In genomic region chr2:93113929-93114328, GRCm38 (mm10) we compare ENCODE assay signal across 29 mouse cellular contexts.
DNase-seq lines count a peak whose midpoint lies in the region; ATAC-seq and TF ChIP-seq lines count a peak whose summit lies in the region.
"Had no signal": no experiment of that assay in that cellular context is flagged by ENCODE, and none has a peak within 500 bp of the region (broad histone marks: within the 10 kb centered on the region; RNA-seq: fewer than 3 reads in every experiment).

No protein-coding gene starts in this region.

- no peak for TF ChIP-seq CTCF in midbrain, postnatal 0 days (IDR thresholded peaks at IDR 0.05)

- ATAC-seq in hindbrain, embryonic 12.5 days (ENCODE audit: low FRiP score), result no peak
- ATAC-seq in midbrain, postnatal 0 days (ENCODE audit: low FRiP score), result no peak
- ATAC-seq: activated CD4-positive, CD25-positive, alpha-beta regulatory T cell, adult 4 months; CD4-positive, CD25-positive, alpha-beta regulatory T cell, adult 4 months; forebrain, embryonic 14.5 days; forebrain, embryonic 16.5 days; Patski had no signal

- no peak overlapping the region for H3K4me3 ChIP-seq in hindbrain, embryonic 10.5 days
- no peak overlapping the region for H3K4me3 ChIP-seq in hindbrain, embryonic 12.5 days
- no peak overlapping the region for H3K4me3 ChIP-seq in midbrain, embryonic 10.5 days
- H3K4me3 ChIP-seq in midbrain, postnatal 0 days (ENCODE audit: low read depth, low read length), result no peak overlapping the region
- H3K4me3 ChIP-seq: embryonic facial prominence, embryonic 13.5 days; embryonic facial prominence, embryonic 15.5 days; erythroblast, embryonic 14.5 days; forebrain, embryonic 10.5 days; forebrain, embryonic 12.5 days had no signal

- no peak overlapping the region for H3K4me2 ChIP-seq in hindbrain, embryonic 12.5 days (replicated peaks)
- H3K4me2 ChIP-seq in midbrain, postnatal 0 days (ENCODE audit: low read depth, low read length, poor library complexity, severe bottlenecking), result no peak overlapping the region
- H3K4me2 ChIP-seq: embryonic facial prominence, embryonic 13.5 days; embryonic facial prominence, embryonic 15.5 days; forebrain, embryonic 12.5 days had no signal

- H3K4me1 ChIP-seq in hindbrain, embryonic 10.5 days (replicated peaks), result peaks cover 37% of the 10 kb centered on the region
- H3K4me1 ChIP-seq in hindbrain, embryonic 12.5 days, result peaks cover 9% of the 10 kb centered on the region
- peaks cover 29% of the 10 kb centered on the region for H3K4me1 ChIP-seq in midbrain, embryonic 10.5 days
- no peaks in the 10 kb centered on the region for H3K4me1 ChIP-seq in midbrain, postnatal 0 days (ENCODE audit: insufficient read depth, low read length)
- H3K4me1 ChIP-seq: embryonic facial prominence, embryonic 15.5 days had no signal

- H3K9me3 ChIP-seq in hindbrain, embryonic 10.5 days, result no peaks in the 10 kb centered on the region
- no peaks in the 10 kb centered on the region for H3K9me3 ChIP-seq in hindbrain, embryonic 12.5 days (replicated peaks)
- no peaks in the 10 kb centered on the region for H3K9me3 ChIP-seq in midbrain, embryonic 10.5 days (replicated peaks)
- H3K9me3 ChIP-seq in midbrain, postnatal 0 days (ENCODE audit: low read length), result no peaks in the 10 kb centered on the region
- H3K9me3 ChIP-seq: embryonic facial prominence, embryonic 13.5 days; embryonic facial prominence, embryonic 15.5 days; forebrain, embryonic 10.5 days; forebrain, embryonic 12.5 days; G1E had no signal

- 76% methylated on average over 7 of the region's 7 CpGs for WGBS in hindbrain, embryonic 10.5 days
- 78% methylated on average over 7 of the region's 7 CpGs for WGBS in hindbrain, embryonic 12.5 days
- 77% methylated on average over 7 of the region's 7 CpGs for WGBS in midbrain, embryonic 10.5 days
- 85% methylated on average over 7 of the region's 7 CpGs for WGBS in midbrain, postnatal 0 days

- no peak overlapping the region for H3K9ac ChIP-seq in hindbrain, embryonic 12.5 days
- H3K9ac ChIP-seq in midbrain, postnatal 0 days (replicated peaks; ENCODE audit: low read length, poor library complexity, severe bottlenecking), result no peak overlapping the region
- H3K9ac ChIP-seq: embryonic facial prominence, embryonic 13.5 days; embryonic facial prominence, embryonic 15.5 days; forebrain, embryonic 12.5 days had no signal

- H3K27ac ChIP-seq in hindbrain, embryonic 10.5 days, result 0 out of 2 replicates have a peak overlapping the region, but pooled peaks have one; percentile 16
- H3K27ac ChIP-seq in hindbrain, embryonic 12.5 days, result no peak overlapping the region
- 0 out of 2 replicates have a peak overlapping the region, but pooled peaks have one; percentile 17 for H3K27ac ChIP-seq in midbrain, embryonic 10.5 days (replicated peaks)
- no peak overlapping the region for H3K27ac ChIP-seq in midbrain, postnatal 0 days (ENCODE audit: low read depth, low read length)
- H3K27ac ChIP-seq: embryonic facial prominence, embryonic 13.5 days; embryonic facial prominence, embryonic 15.5 days; forebrain, embryonic 10.5 days; forebrain, embryonic 12.5 days had no signal

- no peak for DNase-seq in hindbrain, embryonic 10.5 days (ENCODE audit: low spot score)
- DNase-seq in midbrain, embryonic 10.5 days (ENCODE audit: low spot score), result no peak
- DNase-seq in midbrain, postnatal 0 days (ENCODE audit: low spot score), result no peak
- DNase-seq in ES-CJ7 (ENCODE audit: low read depth, low spot score), result peak; percentile 28
- peak; percentile 39 for DNase-seq in R1 (ENCODE audit: low read depth, low spot score)
- DNase-seq in cerebellum, postnatal 4 days (ENCODE audit: low spot score in 2 of 2), result no peak
- DNase-seq in heart, adult 18-20 months, result no peak
- DNase-seq: adrenal gland, adult 8-10 months; adrenal gland, postnatal 14 days; adrenal gland, postnatal 36 days; B cell, adult 2 months; cerebellum, adult 11-12 months; cerebellum, adult 2 months; cerebellum, adult 9-10 months; cerebellum, postnatal 10 days; cerebellum, postnatal 25 days; embryo, embryonic 11 days had no signal

- no peaks in the 10 kb centered on the region for H3K36me3 ChIP-seq in hindbrain, embryonic 10.5 days
- H3K36me3 ChIP-seq in hindbrain, embryonic 12.5 days, result no peaks in the 10 kb centered on the region
- H3K36me3 ChIP-seq in midbrain, embryonic 10.5 days, result no peaks in the 10 kb centered on the region
- no peaks in the 10 kb centered on the region for H3K36me3 ChIP-seq in midbrain, postnatal 0 days (ENCODE audit: insufficient read depth, low read length)
- H3K36me3 ChIP-seq: embryonic facial prominence, embryonic 13.5 days; embryonic facial prominence, embryonic 15.5 days; forebrain, embryonic 10.5 days; forebrain, embryonic 12.5 days; G1E had no signal

- H3K27me3 ChIP-seq in hindbrain, embryonic 10.5 days (ENCODE audit: insufficient read depth, poor library complexity, severe bottlenecking), result peaks cover 16% of the 10 kb centered on the region; the same call in 1 of the 2 replicates
- peaks cover 6% of the 10 kb centered on the region for H3K27me3 ChIP-seq in hindbrain, embryonic 12.5 days
- peaks cover 11% of the 10 kb centered on the region; the same call in 1 of the 2 replicates for H3K27me3 ChIP-seq in midbrain, embryonic 10.5 days (ENCODE audit: low read depth, poor library complexity, severe bottlenecking)
- H3K27me3 ChIP-seq in midbrain, postnatal 0 days (ENCODE audit: insufficient read depth, low read length), result no peaks in the 10 kb centered on the region; the same call in 1 of the 2 replicates
- H3K27me3 ChIP-seq: embryonic facial prominence, embryonic 15.5 days had no signal

Comparison
In these comparisons a context has a peak if more than half of its experiments do, and no peak if none do; other contexts are left out.
1. H3K27ac ChIP-seq: peak in hindbrain, embryonic 10.5 days (single experiment) and midbrain, embryonic 10.5 days (single experiment); none in hindbrain, embryonic 12.5 days (single experiment) and midbrain, postnatal 0 days (single experiment).
2. DNase-seq: peak in ES-CJ7 (single experiment) and R1 (single experiment); none in hindbrain, embryonic 10.5 days (single experiment), midbrain, embryonic 10.5 days (single experiment), midbrain, postnatal 0 days (single experiment), cerebellum, postnatal 4 days (0 of 2) and heart, adult 18-20 months (0 of 2).